Mouse (Mus musculus): ENCODE data around the gene Bach2. TPM values are rescaled to one million over a fixed set of nuclear protein-coding genes. Genes with fewer than 3 reads are reported as not detected.

The Bach2 gene
- polyA plus RNA-seq, 1 experiment, result 18.7 TPM

DNA sequence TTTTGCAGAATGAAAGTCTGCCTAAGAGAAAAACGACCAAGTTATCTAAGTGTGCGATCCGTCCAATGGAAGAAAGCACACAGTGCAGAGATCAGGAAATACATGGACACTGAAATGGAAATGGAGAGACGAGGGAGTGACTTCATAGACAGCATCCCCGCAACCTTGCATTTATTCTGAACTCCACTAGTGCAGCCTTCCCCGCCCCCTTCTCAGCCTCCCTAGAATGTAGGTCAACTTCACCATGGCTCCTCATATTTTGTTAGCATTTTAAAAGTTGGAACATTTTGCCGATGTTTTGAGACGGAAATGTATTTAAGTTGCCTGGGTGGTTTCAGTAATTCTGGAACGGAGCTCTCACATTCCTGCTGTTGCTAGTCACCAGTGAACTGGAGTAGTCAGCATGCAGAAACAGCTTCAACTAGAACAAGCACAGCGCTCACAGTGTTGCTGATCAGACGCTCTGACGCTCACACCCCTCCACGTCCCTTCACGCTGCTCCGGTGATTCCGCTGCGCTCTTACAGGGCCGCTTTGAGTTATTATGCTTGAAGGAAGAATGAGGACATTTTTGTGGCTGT is 66.5 kb downstream of the Bach2 start:
- H3K36me3 ChIP-seq (ENCODE audit: control insufficient read depth, insufficient read depth, low read length, poor library complexity, severe bottlenecking), result no peaks in the 10 kb centered on the region
- no peaks in the 10 kb centered on the region for H3K9me3 ChIP-seq (replicated peaks; ENCODE audit: control insufficient read depth, insufficient read depth, low read length, poor library complexity, severe bottlenecking)
- no peaks in the 10 kb centered on the region for H3K4me1 ChIP-seq (ENCODE audit: control insufficient read depth, insufficient read depth, low read length)
- H3K9ac ChIP-seq (ENCODE audit: low read depth, poor library complexity, severe bottlenecking), result no peak overlapping the region
- TF ChIP-seq POLR2A (IDR thresholded peaks at IDR 0.05; ENCODE audit: insufficient read depth, low read length) (no peak), EP300 (IDR thresholded peaks at IDR 0.05; ENCODE audit: insufficient read depth, low read depth, low read length) (no peak), CTCF (IDR thresholded peaks at IDR 0.05; ENCODE audit: low read depth, low read length) (no peak)
- no peaks in the 10 kb centered on the region for H3K27me3 ChIP-seq (ENCODE audit: control insufficient read depth, insufficient read depth, low read length, poor library complexity, severe bottlenecking)
- no peak overlapping the region for H3K27ac ChIP-seq (ENCODE audit: insufficient read depth, low read length)
- no peak overlapping the region for H3K4me3 ChIP-seq (ENCODE audit: low read depth, low read length)

DNA sequence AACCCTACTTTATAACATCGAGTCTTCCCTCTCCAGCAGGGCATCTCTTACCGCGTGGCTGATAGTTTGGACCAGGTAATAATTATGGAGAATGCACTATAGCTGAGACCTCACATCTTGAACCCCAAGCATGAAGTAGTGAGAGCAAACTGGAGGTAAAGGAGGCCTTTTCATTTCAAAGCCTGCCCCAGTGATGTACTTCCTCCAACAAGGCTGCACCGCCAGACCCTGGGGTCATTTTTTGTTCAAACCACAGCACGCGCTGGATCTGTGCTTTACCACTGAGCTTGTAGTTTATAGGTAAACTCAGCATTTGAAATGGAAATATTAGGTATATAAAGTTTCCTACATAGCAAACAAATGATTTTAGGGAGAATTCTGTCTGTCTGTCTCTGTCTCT is 67.1 kb downstream of the Bach2 start:
- no peaks in the 10 kb centered on the region for H3K27me3 ChIP-seq (ENCODE audit: control insufficient read depth, insufficient read depth, low read length, poor library complexity, severe bottlenecking)
- no peaks in the 10 kb centered on the region for H3K4me1 ChIP-seq (ENCODE audit: control insufficient read depth, insufficient read depth, low read length)
- H3K4me3 ChIP-seq (ENCODE audit: low read depth, low read length), result no peak overlapping the region
- TF ChIP-seq CTCF (IDR thresholded peaks at IDR 0.05; ENCODE audit: low read depth, low read length) (no peak), EP300 (IDR thresholded peaks at IDR 0.05; ENCODE audit: insufficient read depth, low read depth, low read length) (no peak), POLR2A (IDR thresholded peaks at IDR 0.05; ENCODE audit: insufficient read depth, low read length) (no peak)
- H3K9me3 ChIP-seq (replicated peaks; ENCODE audit: control insufficient read depth, insufficient read depth, low read length, poor library complexity, severe bottlenecking), result no peaks in the 10 kb centered on the region
- H3K36me3 ChIP-seq (ENCODE audit: control insufficient read depth, insufficient read depth, low read length, poor library complexity, severe bottlenecking), result no peaks in the 10 kb centered on the region
- no peak overlapping the region for H3K9ac ChIP-seq (ENCODE audit: low read depth, poor library complexity, severe bottlenecking)
- H3K27ac ChIP-seq (ENCODE audit: insufficient read depth, low read length), result no peak overlapping the region

DNA sequence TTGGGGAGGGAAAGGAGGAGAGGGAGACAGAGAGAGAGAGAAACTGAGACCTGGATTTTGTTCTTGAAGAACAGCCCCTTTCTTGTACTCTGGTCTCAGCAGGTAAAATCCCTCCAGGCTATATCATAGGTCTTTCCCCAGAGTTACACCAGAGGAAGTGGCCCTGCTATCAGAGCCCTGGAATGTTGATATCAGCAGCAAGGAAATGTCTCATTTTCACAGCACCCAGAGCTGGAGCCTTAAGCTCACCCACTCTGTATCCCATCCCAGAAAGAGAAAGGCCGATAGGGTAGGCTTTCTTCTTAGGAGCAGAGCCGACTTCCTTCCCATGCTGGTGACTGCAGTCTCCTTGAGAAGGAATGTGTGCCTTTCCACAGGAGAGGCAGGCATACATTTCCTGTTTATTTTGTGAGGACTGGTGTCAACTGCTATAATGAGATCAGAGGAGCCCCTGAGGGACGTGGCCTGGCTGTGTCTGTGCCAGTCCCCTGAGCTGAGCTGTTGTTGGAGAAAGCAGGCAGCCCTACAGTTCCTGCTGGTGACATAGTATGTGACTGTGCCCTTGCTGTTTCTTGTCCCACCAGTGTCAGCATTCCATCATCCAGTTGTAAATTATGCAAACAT is 67.7 kb downstream of the Bach2 start:
- Histone ChIP-seq H3K27ac (ENCODE audit: insufficient read depth, low read length) (no peak overlapping the region), H3K27me3 (ENCODE audit: control insufficient read depth, insufficient read depth, low read length, poor library complexity, severe bottlenecking) (no peaks in the 10 kb centered on the region), H3K4me3 (ENCODE audit: low read depth, low read length) (no peak overlapping the region), H3K9ac (ENCODE audit: low read depth, poor library complexity, severe bottlenecking) (no peak overlapping the region), H3K4me1 (ENCODE audit: control insufficient read depth, insufficient read depth, low read length) (no peaks in the 10 kb centered on the region), H3K9me3 (replicated peaks; ENCODE audit: control insufficient read depth, insufficient read depth, low read length, poor library complexity, severe bottlenecking) (no peaks in the 10 kb centered on the region), H3K36me3 (ENCODE audit: control insufficient read depth, insufficient read depth, low read length, poor library complexity, severe bottlenecking) (no peaks in the 10 kb centered on the region)
- TF ChIP-seq CTCF (IDR thresholded peaks at IDR 0.05; ENCODE audit: low read depth, low read length) (no peak), EP300 (IDR thresholded peaks at IDR 0.05; ENCODE audit: insufficient read depth, low read depth, low read length) (no peak), POLR2A (IDR thresholded peaks at IDR 0.05; ENCODE audit: insufficient read depth, low read length) (no peak)

DNA sequence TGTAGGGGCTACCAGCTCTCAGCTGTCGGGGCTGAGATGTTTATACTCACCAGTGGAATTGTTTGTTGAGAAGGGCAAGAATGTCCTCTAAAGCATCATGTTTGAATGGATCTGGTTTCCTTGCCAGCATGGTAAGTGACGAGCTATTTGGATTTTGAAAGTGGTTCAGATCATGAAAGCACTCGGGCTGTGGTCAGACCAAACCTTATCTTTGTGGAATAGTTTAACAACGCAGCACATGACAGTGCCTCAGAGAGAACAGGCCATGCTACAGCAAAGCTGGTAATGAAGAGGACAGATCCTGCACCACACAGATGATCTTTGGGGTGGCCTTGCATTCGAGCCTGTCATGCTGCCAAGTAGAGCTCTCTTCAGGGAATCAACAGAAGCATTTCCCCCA is 68.6 kb downstream of the Bach2 start:
- Histone ChIP-seq H3K4me3 (ENCODE audit: low read depth, low read length) (no peak overlapping the region), H3K27ac (ENCODE audit: insufficient read depth, low read length) (no peak overlapping the region), H3K27me3 (ENCODE audit: control insufficient read depth, insufficient read depth, low read length, poor library complexity, severe bottlenecking) (no peaks in the 10 kb centered on the region), H3K4me1 (ENCODE audit: control insufficient read depth, insufficient read depth, low read length) (no peaks in the 10 kb centered on the region), H3K9ac (ENCODE audit: low read depth, poor library complexity, severe bottlenecking) (no peak overlapping the region), H3K9me3 (replicated peaks; ENCODE audit: control insufficient read depth, insufficient read depth, low read length, poor library complexity, severe bottlenecking) (no peaks in the 10 kb centered on the region), H3K36me3 (ENCODE audit: control insufficient read depth, insufficient read depth, low read length, poor library complexity, severe bottlenecking) (no peaks in the 10 kb centered on the region)
- TF ChIP-seq EP300 (IDR thresholded peaks at IDR 0.05; ENCODE audit: insufficient read depth, low read depth, low read length) (no peak), POLR2A (IDR thresholded peaks at IDR 0.05; ENCODE audit: insufficient read depth, low read length) (no peak), CTCF (IDR thresholded peaks at IDR 0.05; ENCODE audit: low read depth, low read length) (no peak)

DNA sequence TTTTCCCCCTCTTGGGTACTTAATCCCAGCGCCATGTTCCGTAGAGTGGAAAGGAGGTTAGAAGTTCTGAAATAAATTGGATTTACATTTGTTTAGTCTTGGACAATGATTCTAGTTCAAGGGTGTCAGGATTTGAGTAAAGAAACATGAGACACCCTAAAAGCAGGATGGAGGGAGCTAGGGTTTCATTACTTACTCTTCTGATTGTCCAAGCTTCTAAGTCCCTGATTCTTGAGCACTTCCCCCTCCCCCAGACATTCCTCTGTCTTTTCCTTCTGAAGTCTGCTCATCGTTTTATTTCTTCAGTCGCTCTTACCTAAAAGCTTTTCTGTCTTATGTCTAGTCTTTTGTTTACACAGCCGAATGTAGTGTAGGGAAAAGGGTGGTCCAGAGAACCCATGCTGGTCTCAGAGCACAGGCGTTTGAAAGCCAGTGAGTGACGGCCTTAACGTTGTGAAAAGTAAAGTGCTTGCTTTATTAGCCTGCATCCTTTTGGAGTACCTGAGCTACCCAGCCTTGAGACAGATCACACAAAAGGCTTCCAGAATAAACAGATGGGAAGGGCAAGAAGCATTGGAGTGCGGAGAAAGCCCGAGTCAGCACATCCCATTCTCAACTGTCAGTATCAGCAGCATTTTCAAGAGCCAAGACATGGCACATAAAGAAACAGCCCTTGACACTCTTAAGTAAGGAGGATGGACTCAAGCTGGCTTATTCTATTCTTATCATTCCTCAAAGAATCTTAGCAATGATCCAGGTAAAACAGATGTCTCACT is 73.8 kb downstream of the Bach2 start:
- H3K27ac ChIP-seq (ENCODE audit: insufficient read depth, low read length), result no peak overlapping the region
- peaks cover 4% of the 10 kb centered on the region for H3K9me3 ChIP-seq (replicated peaks; ENCODE audit: control insufficient read depth, insufficient read depth, low read length, poor library complexity, severe bottlenecking)
- no peaks in the 10 kb centered on the region for H3K4me1 ChIP-seq (ENCODE audit: control insufficient read depth, insufficient read depth, low read length)
- H3K27me3 ChIP-seq (ENCODE audit: control insufficient read depth, insufficient read depth, low read length, poor library complexity, severe bottlenecking), result no peaks in the 10 kb centered on the region
- H3K4me3 ChIP-seq (ENCODE audit: low read depth, low read length), result no peak overlapping the region
- no peaks in the 10 kb centered on the region for H3K36me3 ChIP-seq (ENCODE audit: control insufficient read depth, insufficient read depth, low read length, poor library complexity, severe bottlenecking)
- TF ChIP-seq POLR2A (IDR thresholded peaks at IDR 0.05; ENCODE audit: insufficient read depth, low read length), result no peak
- no peak overlapping the region for H3K9ac ChIP-seq (ENCODE audit: low read depth, poor library complexity, severe bottlenecking)

DNA sequence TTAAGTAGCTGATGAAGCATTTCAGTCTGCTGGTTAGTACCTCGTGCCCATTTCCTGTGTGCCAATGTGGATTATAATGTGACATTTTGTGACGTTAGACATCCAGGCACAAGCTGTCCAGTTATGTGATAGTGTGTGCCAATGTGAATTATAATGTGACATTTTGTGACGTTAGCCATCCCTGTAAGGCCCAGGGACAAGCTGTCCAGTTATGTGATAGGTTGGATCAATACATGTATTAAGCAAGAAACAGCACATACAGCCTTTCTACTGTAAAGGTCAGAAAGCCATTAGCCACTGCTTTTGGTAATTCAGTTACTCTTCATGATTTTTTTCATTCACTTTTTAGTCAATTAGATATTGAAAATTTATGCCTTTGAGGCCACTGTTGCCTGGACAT is 76.3 kb downstream of the Bach2 start:
- Histone ChIP-seq H3K36me3 (ENCODE audit: control insufficient read depth, insufficient read depth, low read length, poor library complexity, severe bottlenecking) (no peaks in the 10 kb centered on the region), H3K9ac (ENCODE audit: low read depth, poor library complexity, severe bottlenecking) (no peak overlapping the region), H3K27me3 (ENCODE audit: control insufficient read depth, insufficient read depth, low read length, poor library complexity, severe bottlenecking) (no peaks in the 10 kb centered on the region), H3K4me1 (ENCODE audit: control insufficient read depth, insufficient read depth, low read length) (no peaks in the 10 kb centered on the region), H3K27ac (ENCODE audit: insufficient read depth, low read length) (no peak overlapping the region), H3K4me3 (ENCODE audit: low read depth, low read length) (no peak overlapping the region), H3K9me3 (replicated peaks; ENCODE audit: control insufficient read depth, insufficient read depth, low read length, poor library complexity, severe bottlenecking) (peaks cover 8% of the 10 kb centered on the region)
- no peak for TF ChIP-seq POLR2A (IDR thresholded peaks at IDR 0.05; ENCODE audit: insufficient read depth, low read length)
- no peak for TF ChIP-seq EP300 (IDR thresholded peaks at IDR 0.05; ENCODE audit: insufficient read depth, low read depth, low read length)
- TF ChIP-seq CTCF (IDR thresholded peaks at IDR 0.05; ENCODE audit: low read depth, low read length), result no peak
